Mouse (Mus musculus) spleen, embryonic (tissue): ENCODE results near the gene Pus1.

Experiments used
- CTCF ChIA-PET: fragments of 350-600 bp; sonication (Branson Sonifier 250); formaldehyde crosslinking; loops from one replicate; lab custom pipeline; 2022; lab: Charles Lee

Gene Pus1

DNA sequence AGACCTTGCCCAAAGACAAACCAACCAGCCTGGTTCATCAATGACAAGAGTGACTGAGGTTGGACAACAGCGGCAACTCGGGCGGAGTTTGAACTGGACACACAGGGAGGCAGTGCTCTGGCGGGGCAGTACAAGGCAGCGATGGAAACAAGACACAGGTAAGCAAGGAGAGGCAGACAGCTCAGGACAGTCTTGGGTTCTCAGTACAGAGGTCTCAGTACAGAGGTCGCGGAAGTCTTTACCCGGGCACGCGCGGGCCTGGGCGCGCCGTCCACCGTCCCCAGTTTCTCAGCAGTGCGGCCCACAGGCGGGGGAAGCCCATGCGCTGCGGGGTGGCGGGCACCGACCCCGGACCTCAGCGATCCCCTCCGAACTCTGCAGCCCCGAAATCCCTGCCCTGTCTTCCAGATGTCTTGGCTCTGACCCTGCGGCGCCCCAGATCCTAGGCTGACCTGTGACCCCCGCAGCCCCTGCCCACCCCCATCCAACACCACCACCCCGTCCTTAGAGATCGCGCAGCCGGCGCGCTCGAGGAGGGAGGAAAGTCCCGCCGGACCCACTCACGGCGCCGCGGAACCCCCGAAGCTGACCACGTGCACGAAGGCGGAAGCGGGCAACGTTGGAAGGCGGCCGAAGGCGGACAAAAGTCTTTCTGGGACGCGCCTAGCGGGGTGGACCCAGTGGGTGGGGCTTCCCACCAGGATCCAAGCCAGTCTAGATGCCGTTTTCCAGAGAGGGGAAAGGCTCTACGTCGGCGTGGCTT, at the start of gene Pus1:
Pus1 (minus strand) TSS at position 662 of the 763 bp plus-strand sequence.
- CTCF ChIA-PET: no interaction called here

DNA sequence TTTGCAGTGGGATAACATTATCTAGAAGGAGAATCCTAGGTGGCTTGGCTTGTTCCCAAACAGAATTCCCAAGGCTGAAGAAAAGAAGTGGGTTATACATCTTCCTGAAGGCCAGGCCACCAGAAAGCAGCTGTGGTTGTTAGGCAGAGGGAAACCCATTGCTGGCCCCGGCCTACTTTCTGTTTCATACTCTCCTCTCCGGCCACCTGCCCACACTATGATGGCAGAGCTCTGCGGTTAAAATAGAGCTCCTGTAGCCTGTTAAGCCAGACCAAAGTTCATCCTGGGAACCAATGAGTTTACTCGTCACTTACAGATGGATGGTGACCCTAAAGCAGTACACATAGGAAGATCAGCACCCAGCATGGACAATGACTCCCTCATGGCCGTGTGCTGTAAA, 47.1 kb upstream of the Pus1 start:
- CTCF ChIA-PET: no interaction called here

DNA sequence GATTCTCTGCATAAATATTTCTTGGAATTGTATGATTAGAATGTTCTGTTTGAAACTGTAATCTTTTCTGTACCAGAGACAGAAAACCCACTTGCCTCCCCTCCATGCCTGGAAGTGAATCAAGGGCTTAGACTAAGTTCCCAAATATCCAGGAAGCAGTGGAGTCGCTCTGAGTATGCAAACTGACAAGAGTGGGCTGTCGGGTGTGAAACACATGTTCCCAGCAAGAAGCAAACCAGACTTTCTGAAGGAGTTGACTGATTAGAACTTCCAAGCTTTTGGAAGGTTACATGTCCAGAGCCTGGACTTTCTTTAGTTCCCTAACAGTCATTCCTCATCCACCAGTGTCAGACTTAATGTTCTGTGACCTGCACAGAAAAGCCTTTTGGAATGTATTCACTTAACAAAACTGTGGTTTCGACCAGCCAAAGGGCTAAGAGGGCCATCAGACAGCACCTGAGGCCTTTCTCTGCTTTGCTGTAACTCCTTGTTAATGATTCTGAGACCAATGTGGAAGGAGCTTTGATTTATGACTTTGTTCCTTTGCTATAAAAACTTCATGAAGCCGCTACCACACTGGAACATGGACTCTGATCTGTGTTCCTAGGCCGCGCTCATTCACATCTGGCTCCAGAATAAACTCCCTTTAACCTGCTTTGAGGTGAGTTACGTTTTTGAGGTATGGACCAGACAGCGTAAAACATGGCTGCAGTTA, 46.5 kb upstream of the Pus1 start:
- CTCF ChIA-PET: no interaction called here

DNA sequence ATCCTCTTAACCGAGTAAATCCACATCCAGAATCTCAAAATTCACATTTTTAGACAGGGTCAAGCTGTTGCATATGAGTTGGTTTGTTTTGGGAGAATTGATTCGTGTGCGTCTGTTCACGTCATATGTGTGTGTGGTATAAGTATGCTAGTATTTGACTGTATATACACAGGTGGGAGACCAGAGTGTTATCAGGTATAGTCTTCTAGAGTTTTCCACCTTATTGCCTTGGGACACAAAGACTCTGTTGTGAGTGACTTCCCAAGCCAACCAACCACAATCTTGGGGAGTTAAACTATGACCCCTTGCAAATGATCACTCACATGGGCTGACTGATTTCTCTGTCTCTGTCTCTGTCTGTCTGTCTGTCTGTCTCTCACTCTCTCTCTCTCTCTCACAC, 44.0 kb upstream of the Pus1 start:
- CTCF ChIA-PET: no interaction called here

DNA sequence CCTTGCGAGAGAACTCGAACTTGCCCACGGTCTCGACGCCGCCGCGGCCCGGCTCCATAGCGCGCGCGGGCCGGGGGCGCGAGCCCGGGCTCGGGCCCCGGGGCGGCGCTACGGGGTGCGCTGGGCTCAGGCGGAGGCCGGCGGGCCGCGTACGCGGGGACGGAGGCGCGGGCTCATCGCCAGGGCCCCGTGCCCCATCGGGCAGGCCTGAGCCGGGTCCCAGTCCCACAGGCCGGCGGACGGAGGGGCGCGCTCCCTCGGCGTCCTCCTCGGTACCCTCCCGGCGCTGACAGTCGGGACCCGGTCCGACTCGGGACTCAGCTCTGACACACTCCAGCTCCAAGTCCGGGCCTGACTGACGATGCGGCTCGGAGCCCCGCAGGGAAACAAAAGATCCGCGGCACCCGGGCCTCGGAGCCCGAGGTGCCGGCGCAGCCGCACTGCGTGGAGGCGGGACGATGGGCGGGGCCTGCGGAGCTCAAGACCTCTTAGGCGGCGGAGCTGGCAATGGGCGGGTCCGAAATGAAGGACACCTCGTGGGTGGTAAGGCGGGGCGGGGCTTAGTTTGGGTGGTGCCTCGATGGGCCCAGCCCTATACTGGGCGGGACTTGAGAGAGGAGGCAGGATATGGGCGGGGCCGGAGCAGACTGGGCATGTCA, 29.3 kb upstream of the Pus1 start, which contains the start of gene Ulk1:
Ulk1 (minus strand) TSS at position 431 of the 659 bp plus-strand sequence.
- CTCF ChIA-PET: no interaction called here

DNA sequence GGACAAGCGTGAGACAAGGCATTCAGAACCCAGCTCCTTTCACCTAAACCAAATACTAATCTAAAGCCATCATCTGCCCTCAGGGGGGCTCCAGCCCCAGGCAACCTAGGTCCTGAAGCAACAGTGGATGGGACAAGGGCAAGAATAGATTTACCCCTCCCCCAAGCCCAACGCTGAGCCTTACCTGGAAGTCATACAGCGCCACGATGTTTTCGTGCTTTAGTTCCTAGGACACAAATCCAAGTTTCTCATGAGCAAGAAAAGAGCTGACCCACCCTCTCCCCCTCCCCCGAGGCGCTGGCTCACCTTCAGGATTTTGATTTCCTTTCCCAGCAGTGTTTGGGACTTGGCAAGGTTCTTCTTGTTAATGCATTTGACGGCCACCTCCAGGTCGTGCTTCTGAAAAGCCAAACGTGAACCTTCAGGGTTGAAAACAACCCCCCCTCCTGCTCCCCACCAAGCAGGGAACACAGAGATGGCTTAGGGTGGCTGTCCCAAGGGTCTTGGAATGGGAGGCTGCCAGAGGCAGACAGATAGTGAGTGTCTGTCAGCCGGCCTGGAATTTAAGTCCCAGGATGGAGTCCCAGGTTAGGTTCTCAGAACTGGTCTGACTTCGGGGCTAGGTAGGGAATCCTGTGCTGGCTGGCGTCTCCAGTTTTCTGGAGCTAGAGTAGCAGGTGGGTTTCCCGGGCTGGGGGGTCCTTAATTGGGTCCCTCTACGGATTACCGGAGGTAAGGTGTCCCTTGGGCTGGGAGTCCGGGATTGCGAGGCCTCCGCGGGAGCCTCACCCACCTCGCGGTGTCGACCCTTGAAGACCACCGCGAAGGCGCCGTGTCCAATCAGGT, 28.6 kb upstream of the Pus1 start:
- CTCF ChIA-PET: no interaction called here

DNA sequence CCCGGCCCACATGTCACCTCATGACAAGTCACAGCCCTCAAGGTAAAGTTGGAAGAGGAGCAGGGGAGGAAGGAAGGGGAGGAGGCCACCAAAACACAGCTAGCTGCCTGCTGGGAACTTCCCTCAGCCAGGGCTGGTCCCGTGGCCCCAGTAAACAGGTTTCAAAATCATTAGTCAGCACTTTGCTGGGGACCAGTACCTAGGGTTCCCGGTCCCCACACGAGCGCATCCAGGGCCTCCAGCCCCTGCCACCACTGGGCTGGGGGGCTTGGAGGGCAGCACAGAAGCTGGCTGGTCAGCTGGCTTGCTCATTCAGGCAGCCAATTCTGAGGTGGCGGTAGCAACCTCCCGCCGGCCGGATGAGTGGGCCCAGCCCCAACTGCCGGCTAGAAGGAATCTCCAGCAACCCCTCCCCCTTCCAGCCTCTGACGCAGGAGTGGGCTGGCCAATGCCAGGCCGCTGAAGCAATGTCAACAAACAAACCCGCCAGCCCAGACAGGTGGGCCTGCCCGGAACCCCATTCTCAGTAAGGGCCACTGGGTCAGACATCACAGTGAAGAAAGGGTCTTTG, 27.7 kb upstream of the Pus1 start:
- CTCF ChIA-PET: no interaction called here

DNA sequence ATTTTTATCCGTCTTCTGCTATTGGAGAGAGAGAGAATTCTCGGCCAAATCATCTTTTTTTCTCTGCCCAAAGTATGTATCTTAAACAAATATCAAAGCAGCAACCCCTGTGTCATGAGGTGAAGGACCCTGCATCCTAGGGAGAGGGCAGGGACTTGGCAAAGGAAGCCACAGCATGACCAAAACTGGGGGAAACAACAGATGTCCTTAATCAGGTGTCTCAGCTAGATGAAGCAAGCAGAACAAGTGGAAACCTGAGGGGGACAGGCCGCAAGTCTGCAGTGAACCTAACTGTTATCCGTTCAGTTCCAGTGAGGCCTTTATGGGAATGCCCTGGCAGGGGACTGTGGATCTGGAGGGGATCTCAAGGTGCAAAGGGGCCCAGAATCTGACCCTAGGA, 27.0 kb upstream of the Pus1 start:
- CTCF ChIA-PET: no interaction called here

DNA sequence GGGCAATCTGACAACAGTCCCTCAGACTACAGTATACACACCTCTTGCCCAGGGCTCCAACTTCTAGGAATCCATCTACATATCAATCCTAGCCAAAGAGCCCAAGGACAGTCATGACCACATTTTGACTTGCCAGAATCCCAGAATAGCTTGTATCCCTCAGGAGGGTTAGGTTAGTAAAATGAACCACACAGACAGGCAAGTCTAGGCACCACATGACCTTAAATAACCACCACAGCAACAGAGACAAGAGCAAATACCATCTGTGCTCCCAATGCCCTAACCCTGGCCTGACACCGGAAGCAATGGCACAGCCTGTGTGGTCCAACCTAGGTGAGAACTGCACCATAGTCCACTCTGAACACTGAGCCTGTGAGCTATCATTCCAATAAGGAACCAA, 26.2 kb upstream of the Pus1 start:
- CTCF ChIA-PET: interaction anchor here (0.6 kb wide), 1 partner anchor 454 kb away, joined by 4 read pairs; no protein-coding TSS in a partner anchor

DNA sequence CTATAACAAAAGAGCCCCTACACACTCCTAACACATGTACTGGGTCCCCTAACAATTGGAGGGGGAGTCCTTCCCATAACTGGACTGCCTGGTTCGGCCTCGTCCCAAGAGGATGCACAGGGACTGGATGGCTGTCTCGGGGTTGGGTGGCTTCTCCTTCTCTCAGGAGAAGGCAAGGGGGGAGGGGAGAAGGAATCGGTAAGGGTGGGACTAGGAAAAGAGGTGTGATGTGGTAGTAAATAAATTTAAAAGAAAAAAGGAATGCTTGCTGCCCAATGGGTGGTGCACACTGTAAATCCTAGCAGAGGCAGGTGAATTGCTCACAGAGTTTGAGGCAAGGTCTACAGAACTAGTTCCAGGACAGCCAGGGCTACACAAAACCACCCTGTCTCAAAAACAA, 25.7 kb upstream of the Pus1 start:
- CTCF ChIA-PET: interaction anchor here (0.6 kb wide), 1 partner anchor 454 kb away, joined by 4 read pairs; no protein-coding TSS in a partner anchor

DNA sequence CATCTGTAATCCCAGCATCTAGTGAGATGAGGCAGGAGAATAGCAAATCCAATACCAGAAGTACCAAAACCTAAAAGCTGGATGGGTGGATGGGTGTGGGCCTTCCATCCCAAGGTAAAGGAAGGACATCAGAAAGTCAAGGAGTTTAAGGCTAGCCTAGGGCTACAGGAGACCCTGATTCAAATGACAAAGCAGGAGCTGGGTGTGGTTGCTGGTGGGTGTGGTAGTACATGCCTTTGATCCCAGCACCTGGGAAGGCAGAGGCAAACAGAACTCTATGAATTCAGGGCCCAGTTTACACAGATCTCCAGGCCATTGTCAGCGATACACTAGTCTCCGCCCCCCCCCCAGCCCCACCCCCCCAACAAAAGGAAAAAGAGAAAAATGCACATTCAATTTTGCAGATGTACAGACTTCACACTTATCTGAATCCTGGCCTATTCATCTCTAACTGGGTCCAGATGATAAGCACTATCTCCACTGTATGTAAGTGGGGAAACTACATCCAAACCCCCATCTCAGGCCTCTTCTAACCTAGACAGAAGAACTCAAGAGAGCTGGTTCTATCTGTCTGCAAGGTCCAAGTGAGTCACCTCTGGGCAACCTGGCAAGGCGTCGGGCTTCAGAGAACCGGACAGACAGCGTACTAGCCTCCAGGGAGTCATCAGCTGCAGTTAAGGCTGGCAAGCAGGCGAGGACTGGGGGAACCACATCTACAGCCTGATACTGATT, 23.7 kb upstream of the Pus1 start:
- CTCF ChIA-PET: no interaction called here

DNA sequence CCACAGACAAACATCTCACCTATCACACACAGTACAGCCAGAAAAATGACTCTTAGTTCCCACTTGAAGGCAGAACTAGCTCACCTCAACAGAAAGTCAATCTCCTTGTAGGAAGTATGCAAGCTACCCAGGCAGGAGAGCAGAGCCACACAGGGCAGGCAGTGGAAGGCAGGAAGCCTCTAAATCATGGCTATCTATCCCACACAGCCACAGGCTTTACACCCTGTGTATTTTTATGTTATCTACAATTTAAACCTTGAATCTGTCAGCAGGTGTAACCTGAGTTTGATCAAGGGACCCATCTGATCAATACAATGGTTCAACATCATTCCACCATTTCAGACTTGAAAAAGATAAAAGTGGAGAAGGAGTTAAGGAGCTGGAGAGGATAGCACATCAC, 22.4 kb upstream of the Pus1 start:
- CTCF ChIA-PET: interaction anchor here (0.9 kb wide), 1 partner anchor 10 kb away, joined by 3 read pairs; no protein-coding TSS in a partner anchor

DNA sequence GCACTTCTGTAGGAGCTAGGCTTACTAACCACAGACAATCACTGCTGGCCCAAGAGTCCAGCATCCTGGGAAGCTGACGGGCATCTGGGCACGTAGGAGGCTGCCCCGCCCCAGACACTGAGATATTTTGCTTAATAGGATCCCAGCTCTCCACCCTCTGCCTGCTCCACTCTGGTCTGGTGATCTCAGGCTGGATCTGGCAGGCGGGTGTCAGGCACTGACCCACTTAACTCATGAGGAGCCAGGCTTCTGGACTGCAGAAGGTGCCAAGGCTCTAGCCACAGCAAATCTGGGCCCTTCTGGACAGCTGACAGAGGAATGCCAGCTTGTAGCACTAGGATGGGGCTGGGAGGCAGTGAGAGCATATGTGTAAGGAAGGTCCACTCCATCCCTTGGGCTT, 21.7 kb upstream of the Pus1 start:
- CTCF ChIA-PET: interaction anchor here (0.9 kb wide), 1 partner anchor 10 kb away, joined by 3 read pairs; no protein-coding TSS in a partner anchor

DNA sequence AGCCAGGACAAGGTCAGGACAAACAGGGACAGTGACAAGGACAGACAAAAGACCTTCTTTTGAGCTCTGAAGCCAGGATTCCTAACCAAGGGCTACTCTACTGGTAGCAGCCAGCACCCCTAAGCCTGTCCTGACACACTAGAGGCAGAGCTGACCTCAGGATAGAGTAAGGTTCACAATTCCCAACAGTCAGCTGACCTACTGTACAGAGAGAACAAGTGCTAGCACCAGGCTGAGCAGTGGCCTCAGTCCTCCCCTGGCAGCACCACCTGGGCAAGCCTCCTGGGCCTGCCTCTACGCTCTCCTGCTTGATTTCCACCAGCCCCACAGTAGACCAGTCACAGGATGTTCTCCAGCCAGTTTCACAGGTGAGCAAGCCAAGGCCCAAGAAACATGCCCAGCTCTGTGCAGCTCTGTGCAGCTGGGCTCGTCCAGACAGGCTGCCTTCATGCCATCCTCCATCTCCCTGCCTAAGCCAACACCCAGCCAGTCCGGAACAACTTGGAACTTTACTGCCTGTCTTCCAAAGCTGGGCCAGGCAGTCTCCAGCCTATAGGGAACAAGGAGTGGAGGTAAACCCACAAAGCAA, 20.7 kb upstream of the Pus1 start:
- CTCF ChIA-PET: no interaction called here

DNA sequence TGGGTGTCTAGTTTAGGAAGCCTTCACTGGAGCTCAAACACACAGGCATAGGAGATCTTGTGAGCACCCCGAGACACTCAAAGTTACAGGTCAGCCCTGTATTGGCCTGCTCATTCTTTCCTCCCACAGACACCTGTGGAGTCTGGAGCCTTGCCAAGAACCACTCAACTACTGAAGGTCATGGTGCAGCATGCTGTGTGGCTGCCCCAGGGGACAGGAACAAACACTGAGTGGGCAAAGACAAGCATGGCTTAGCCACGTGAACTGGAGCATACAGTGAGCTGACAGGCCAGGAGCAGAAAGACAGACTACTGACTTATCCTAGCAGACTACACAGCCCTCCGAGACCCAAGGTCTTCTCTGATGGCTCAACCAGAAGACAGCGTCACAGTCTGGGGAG, 17.2 kb upstream of the Pus1 start:
- CTCF ChIA-PET: no interaction called here

DNA sequence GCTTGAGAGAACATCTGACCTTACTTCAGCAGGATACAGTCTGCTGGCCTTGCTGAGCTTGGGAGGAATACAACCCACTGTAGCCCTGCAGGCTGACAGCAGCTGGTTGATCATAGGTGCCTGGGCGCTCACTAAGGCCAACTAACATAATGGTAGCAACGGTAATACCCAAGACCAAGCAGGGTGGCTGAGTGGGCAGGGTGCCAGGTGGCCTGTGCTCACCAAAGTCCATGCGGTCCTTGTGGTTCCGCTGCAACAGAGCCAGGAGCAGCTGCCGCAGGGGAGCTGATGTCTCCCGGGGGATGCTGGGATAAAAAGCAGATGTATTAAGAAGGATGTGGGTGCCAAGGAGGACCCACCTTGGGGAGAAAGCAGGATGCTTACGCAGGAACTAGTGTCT, 13.9 kb upstream of the Pus1 start:
- CTCF ChIA-PET: no interaction called here

DNA sequence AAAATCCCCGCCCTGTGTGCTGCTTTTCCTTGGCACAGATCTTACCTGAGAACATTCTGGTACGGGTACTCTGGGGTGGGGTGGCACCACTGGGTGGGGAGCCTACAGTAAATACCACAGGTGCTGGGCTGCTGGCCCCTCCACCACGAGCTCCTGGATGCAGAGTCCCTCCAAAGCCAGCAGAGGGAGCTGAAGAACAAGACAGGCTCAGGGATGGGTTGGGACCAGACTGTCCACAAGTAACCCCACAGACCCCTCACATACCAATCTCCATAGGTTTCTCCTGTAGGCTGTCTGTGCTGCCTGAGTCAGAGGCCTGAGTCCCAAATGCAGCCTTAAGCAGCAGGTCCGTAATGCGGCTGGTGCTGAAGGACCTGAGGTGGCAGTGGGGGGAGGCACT, 8.2 kb upstream of the Pus1 start:
- CTCF ChIA-PET: interaction anchor here (0.6 kb wide), 1 partner anchor 23 kb away, joined by 3 read pairs; no protein-coding TSS in a partner anchor

DNA sequence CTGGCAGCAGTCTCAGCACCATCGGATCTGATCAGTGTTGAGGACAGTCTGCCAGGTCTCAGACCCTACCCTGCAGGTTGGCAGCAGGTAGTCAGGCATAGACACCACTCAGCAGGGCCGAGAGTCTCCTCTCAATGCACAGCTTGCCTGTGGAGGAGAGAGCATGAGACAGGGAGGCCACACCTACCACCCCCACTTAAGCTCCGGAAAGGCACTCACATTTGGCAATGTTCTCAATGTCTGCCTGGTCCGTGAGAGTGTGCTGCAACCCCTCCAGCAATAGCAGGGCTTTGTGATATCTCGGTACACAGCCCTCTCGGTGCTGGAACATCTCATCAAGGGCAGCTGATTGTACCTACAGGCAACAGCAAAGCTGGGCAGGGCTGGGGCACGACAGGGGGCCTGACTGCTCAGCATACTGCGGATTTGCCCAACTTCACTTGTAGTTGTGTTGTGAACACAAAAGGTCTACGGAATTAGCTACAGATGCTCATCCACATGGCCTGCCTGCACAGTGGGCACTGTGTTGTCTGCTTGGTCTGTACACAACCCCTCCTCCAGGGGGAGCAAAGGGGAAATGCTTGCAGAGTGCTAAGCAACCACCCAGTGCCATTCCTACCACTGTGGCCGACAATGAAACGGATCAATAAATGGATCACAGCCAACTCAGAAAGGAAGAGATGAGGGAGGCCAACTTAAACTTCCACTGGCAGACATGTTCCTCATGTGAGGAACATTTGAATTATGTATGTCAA, 5.8 kb upstream of the Pus1 start:
- CTCF ChIA-PET: no interaction called here

DNA sequence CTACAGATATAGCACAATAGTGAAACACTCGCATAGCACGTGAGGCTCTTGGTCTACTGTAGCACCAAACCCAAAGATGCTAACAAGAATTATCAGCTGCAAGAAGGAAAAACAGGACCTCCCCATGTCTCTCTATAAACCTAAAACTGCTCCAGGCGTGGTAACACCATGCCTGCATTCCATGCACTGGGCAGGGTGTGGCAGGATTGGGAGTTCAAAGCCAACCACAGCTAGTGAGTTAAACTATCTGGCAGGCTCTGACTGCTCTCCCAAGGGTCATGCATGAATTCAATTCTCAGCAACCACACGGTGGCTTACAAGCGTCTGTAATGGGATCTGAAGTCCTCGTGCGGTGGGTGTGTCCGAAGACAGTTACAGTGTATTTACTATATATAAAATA, 2.7 kb upstream of the Pus1 start:
- CTCF ChIA-PET: no interaction called here
